Mouse (Mus musculus): Measurements from ENCODE around the gene Tnfsf11. TPM values are rescaled to one million over a fixed set of nuclear protein-coding genes. Genes with fewer than 3 reads are reported as not detected.

The Tnfsf11 gene
- polyA plus RNA-seq, 2 experiments = 0.84 to 0.98 TPM

- H3K9me3 ChIP-seq (ENCODE audit: control insufficient read depth, low read length) = no peaks in the 10 kb centered on the region
- DNase-seq (ENCODE audit: low spot score) = no peak
- no peaks in the 10 kb centered on the region for H3K27me3 ChIP-seq (ENCODE audit: control insufficient read depth, insufficient read depth, low read length)
- no peaks in the 10 kb centered on the region for H3K4me1 ChIP-seq (ENCODE audit: control insufficient read depth, insufficient read depth, low read length)
- WGBS = 67% methylated on average over 2 of the region's 2 CpGs
- H3K27ac ChIP-seq (replicated peaks; ENCODE audit: low read depth, low read length) = no peak overlapping the region
- no peaks in the 10 kb centered on the region for H3K36me3 ChIP-seq (ENCODE audit: control insufficient read depth, insufficient read depth, low read length)
- H3K4me3 ChIP-seq (replicated peaks; ENCODE audit: low read length) = no peak overlapping the region
- no peak overlapping the region for H3K4me2 ChIP-seq (replicated peaks; ENCODE audit: low read depth, low read length, severe bottlenecking)
- TF ChIP-seq POLR2A (IDR thresholded peaks at IDR 0.05; ENCODE audit: borderline replicate concordance, extremely low read depth, insufficient read depth, insufficient read length) = no peak
- no peak for ATAC-seq (ENCODE audit: low FRiP score, low read depth)
- no peak overlapping the region for H3K9ac ChIP-seq (ENCODE audit: low read depth, low read length, severe bottlenecking)
Observed at GRCm38 (mm10) chr14:78347715-78348114, 39.9 kb upstream of the Tnfsf11 start.

GRCm38 (mm10) chr14:78343007-78343406 is 35.2 kb upstream of the Tnfsf11 start:
- ATAC-seq (ENCODE audit: low FRiP score, low read depth) (no peak), DNase-seq (ENCODE audit: low spot score) (no peak)
- H3K36me3 ChIP-seq (ENCODE audit: control insufficient read depth, insufficient read depth, low read length) = no peaks in the 10 kb centered on the region
- TF ChIP-seq POLR2A (IDR thresholded peaks at IDR 0.05; ENCODE audit: borderline replicate concordance, extremely low read depth, insufficient read depth, insufficient read length) = no peak
- no peak overlapping the region for H3K27ac ChIP-seq (replicated peaks; ENCODE audit: low read depth, low read length)
- no peaks in the 10 kb centered on the region for H3K27me3 ChIP-seq (ENCODE audit: control insufficient read depth, insufficient read depth, low read length)
- no peak overlapping the region for H3K9ac ChIP-seq (ENCODE audit: low read depth, low read length, severe bottlenecking)
- no peaks in the 10 kb centered on the region for H3K9me3 ChIP-seq (ENCODE audit: control insufficient read depth, low read length)
- 61% methylated on average over 8 of the region's 8 CpGs for WGBS
- no peak overlapping the region for H3K4me3 ChIP-seq (replicated peaks; ENCODE audit: low read length)
- H3K4me1 ChIP-seq (ENCODE audit: control insufficient read depth, insufficient read depth, low read length) = no peaks in the 10 kb centered on the region
- H3K4me2 ChIP-seq (replicated peaks; ENCODE audit: low read depth, low read length, severe bottlenecking) = no peak overlapping the region

GRCm38 (mm10) chr14:78342146-78342545 is 34.3 kb upstream of the Tnfsf11 start:
- no peaks in the 10 kb centered on the region for H3K4me1 ChIP-seq (ENCODE audit: control insufficient read depth, insufficient read depth, low read length)
- H3K36me3 ChIP-seq (ENCODE audit: control insufficient read depth, insufficient read depth, low read length) = no peaks in the 10 kb centered on the region
- H3K27ac ChIP-seq (replicated peaks; ENCODE audit: low read depth, low read length) = no peak overlapping the region
- ATAC-seq (ENCODE audit: low FRiP score, low read depth) (no peak), DNase-seq (ENCODE audit: low spot score) (no peak)
- no peak overlapping the region for H3K4me3 ChIP-seq (replicated peaks; ENCODE audit: low read length)
- no peak for TF ChIP-seq POLR2A (IDR thresholded peaks at IDR 0.05; ENCODE audit: borderline replicate concordance, extremely low read depth, insufficient read depth, insufficient read length)
- no peaks in the 10 kb centered on the region for H3K9me3 ChIP-seq (ENCODE audit: control insufficient read depth, low read length)
- H3K27me3 ChIP-seq (ENCODE audit: control insufficient read depth, insufficient read depth, low read length) = no peaks in the 10 kb centered on the region
- no peak overlapping the region for H3K4me2 ChIP-seq (replicated peaks; ENCODE audit: low read depth, low read length, severe bottlenecking)
- WGBS = 85% methylated on average over 4 of the region's 4 CpGs
- no peak overlapping the region for H3K9ac ChIP-seq (ENCODE audit: low read depth, low read length, severe bottlenecking)

GRCm38 (mm10) chr14:78333341-78333740 is 25.5 kb upstream of the Tnfsf11 start:
- H3K27ac ChIP-seq (replicated peaks; ENCODE audit: low read depth, low read length) = no peak overlapping the region
- H3K9me3 ChIP-seq (ENCODE audit: control insufficient read depth, low read length) = no peaks in the 10 kb centered on the region
- ATAC-seq (ENCODE audit: low FRiP score, low read depth) = no peak
- WGBS = 76% methylated on average over 3 of the region's 3 CpGs
- H3K4me3 ChIP-seq (replicated peaks; ENCODE audit: low read length) = no peak overlapping the region
- no peak overlapping the region for H3K4me2 ChIP-seq (replicated peaks; ENCODE audit: low read depth, low read length, severe bottlenecking)
- no peak for TF ChIP-seq POLR2A (IDR thresholded peaks at IDR 0.05; ENCODE audit: borderline replicate concordance, extremely low read depth, insufficient read depth, insufficient read length)
- no peak overlapping the region for H3K9ac ChIP-seq (ENCODE audit: low read depth, low read length, severe bottlenecking)
- H3K4me1 ChIP-seq (ENCODE audit: control insufficient read depth, insufficient read depth, low read length) = 0 out of 2 replicates have a peak, but pooled peaks cover 3% of the 10 kb centered on the region
- H3K27me3 ChIP-seq (ENCODE audit: control insufficient read depth, insufficient read depth, low read length) = no peaks in the 10 kb centered on the region
- H3K36me3 ChIP-seq (ENCODE audit: control insufficient read depth, insufficient read depth, low read length) = no peaks in the 10 kb centered on the region
- no peak for DNase-seq (ENCODE audit: low spot score)

DNA sequence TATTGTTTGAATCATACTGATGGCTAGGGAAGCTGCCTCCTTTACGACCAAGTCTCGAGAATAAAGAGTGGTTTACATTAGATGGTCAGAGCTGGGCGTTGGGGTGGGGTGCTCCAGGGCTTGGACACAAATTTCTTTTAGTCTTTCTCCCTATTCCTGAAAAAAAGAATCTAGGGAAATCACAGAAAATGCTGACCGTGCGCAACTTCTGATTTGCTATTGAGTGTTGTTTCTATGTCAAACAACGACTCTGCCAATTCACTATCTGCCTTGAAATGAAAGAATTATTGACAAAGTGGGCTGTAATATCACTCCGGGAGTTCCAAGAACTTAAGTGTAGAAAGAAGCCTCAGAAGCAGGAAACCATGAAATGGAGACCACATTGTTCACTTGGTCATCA is 23.5 kb upstream of the Tnfsf11 start:
- ATAC-seq (ENCODE audit: low FRiP score, low read depth) (no peak), DNase-seq (ENCODE audit: low spot score) (no peak)
- no peaks in the 10 kb centered on the region for H3K36me3 ChIP-seq (ENCODE audit: control insufficient read depth, insufficient read depth, low read length)
- WGBS = 73% methylated on average over 7 of the region's 7 CpGs
- H3K9me3 ChIP-seq (ENCODE audit: control insufficient read depth, low read length) = no peaks in the 10 kb centered on the region
- H3K27ac ChIP-seq (replicated peaks; ENCODE audit: low read depth, low read length) = no peak overlapping the region
- 0 out of 2 replicates have a peak, but pooled peaks cover 3% of the 10 kb centered on the region for H3K4me1 ChIP-seq (ENCODE audit: control insufficient read depth, insufficient read depth, low read length)
- no peak overlapping the region for H3K4me2 ChIP-seq (replicated peaks; ENCODE audit: low read depth, low read length, severe bottlenecking)
- no peak overlapping the region for H3K4me3 ChIP-seq (replicated peaks; ENCODE audit: low read length)
- H3K27me3 ChIP-seq (ENCODE audit: control insufficient read depth, insufficient read depth, low read length) = no peaks in the 10 kb centered on the region
- TF ChIP-seq POLR2A (IDR thresholded peaks at IDR 0.05; ENCODE audit: borderline replicate concordance, extremely low read depth, insufficient read depth, insufficient read length) = no peak
- no peak overlapping the region for H3K9ac ChIP-seq (ENCODE audit: low read depth, low read length, severe bottlenecking)
